Mouse (Mus musculus): ENCODE measurements around the gene Bloc1s5. TPM values are rescaled to one million over a fixed set of nuclear protein-coding genes. Genes with fewer than 3 reads are reported as not detected.

The Bloc1s5 gene
- total RNA-seq (2012; rRNA removed) (5.6 and 6.2 TPM in 2 replicates), total RNA-seq (2014; rRNA removed) (8.5 and 9.3 TPM in 2 replicates), polyA plus RNA-seq (2012; ENCODE audit: insufficient read length, low read depth) (12.7 and 17.1 TPM in 2 replicates)

DNA sequence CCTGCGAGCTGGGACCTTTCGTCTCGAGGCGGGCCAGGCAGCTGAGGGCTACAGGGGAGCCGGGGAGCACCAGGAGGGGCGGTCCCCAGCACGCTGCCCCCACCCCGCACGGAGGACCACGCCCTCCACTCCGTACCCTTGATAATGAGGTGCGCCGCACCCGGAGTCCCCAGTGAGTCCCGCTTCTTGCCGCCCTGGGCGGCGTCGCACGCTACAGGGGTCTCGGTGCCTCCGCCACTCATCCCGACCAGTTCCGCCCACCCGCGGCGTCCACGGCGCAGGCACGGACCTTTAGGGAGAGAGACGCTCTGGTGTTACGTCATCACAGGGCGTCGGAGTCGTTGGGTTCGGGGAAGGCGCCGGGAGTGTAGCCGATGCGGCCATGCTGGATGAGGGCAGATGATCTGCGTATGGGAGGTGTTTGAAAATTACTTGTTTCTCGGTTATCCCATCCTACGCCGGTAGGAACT lies at the start of gene Bloc1s5:
Gene Bloc1s5 (minus strand): TSS at position 310 of the 470 bp plus-strand sequence.
- 0 out of 2 replicates have a peak within 1 kb of the TSS, but pooled peaks have one; percentile 12 for H3K27ac ChIP-seq (ENCODE audit: insufficient read depth, low read depth)
- TF ChIP-seq USF1 (IDR thresholded peaks at IDR 0.05; ENCODE audit: low read depth, low read length) (no peak), IRF4 (IDR thresholded peaks at IDR 0.05; ENCODE audit: low read depth, low read length) (peak; percentile 78), ZC3H11A (IDR thresholded peaks at IDR 0.05; ENCODE audit: low read depth, low read length) (no peak), ELF1 (IDR thresholded peaks at IDR 0.05; ENCODE audit: low read depth, low read length) (peak; percentile 77), MXI1 (IDR thresholded peaks at IDR 0.05; ENCODE audit: low read depth, low read length) (peak; percentile 84), TBP (conservative IDR thresholded peaks at IDR 0.05; ENCODE audit: low read depth, low read length) (0 out of 2 replicates have a peak, but pooled peaks have one; percentile 21), NRF1 (IDR thresholded peaks at IDR 0.05; ENCODE audit: low read depth, low read length) (peak; percentile 80), E2F4 (IDR thresholded peaks at IDR 0.05; ENCODE audit: insufficient replicate concordance, low read depth, low read length) (no peak), POLR2A (IDR thresholded peaks at IDR 0.05; ENCODE audit: low read depth, low read length) (peak; percentile 81), NELFE (IDR thresholded peaks at IDR 0.05; ENCODE audit: low read depth, low read length) (0 out of 2 replicates have a peak, but pooled peaks have one; percentile 22), JUN (IDR thresholded peaks at IDR 0.05; ENCODE audit: insufficient read depth, low read depth, low read length) (no peak), CHD1 (IDR thresholded peaks at IDR 0.05; ENCODE audit: low read depth, low read length) (no peak), RAD21 (IDR thresholded peaks at IDR 0.05; ENCODE audit: low read depth, low read length) (no peak), MEF2A (IDR thresholded peaks at IDR 0.05; ENCODE audit: borderline replicate concordance, low read depth, low read length) (peak; percentile 39; the same call in 1 of the 2 replicates), MAX (IDR thresholded peaks at IDR 0.05; ENCODE audit: low read length) (0 out of 2 replicates have a peak, but pooled peaks have one; percentile 2), MYC (IDR thresholded peaks at IDR 0.05; ENCODE audit: low read depth, low read length) (no peak), EP300 (IDR thresholded peaks at IDR 0.05; ENCODE audit: low read length) (no peak), MAZ (IDR thresholded peaks at IDR 0.05; ENCODE audit: low read depth, low read length) (peak; percentile 50; the same call in 1 of the 2 replicates), TCF12 (IDR thresholded peaks at IDR 0.05; ENCODE audit: low read depth, low read length) (peak; percentile 31; the same call in 1 of the 2 replicates), KAT2A (IDR thresholded peaks at IDR 0.05; ENCODE audit: insufficient replicate concordance, low read length) (peak; percentile 86; the same call in 1 of the 2 replicates), GABPA (IDR thresholded peaks at IDR 0.05; ENCODE audit: insufficient replicate concordance, low read depth, low read length) (peak; percentile 38; the same call in 1 of the 2 replicates), HCFC1 (IDR thresholded peaks at IDR 0.05; ENCODE audit: low read depth, low read length) (peak; percentile 98)
- peaks cover 0 to 14% of the 10 kb centered on the region in 2 experiments for H3K36me3 ChIP-seq (replicated peaks in 1 of 2; ENCODE audit: control insufficient read depth in 1 of 2, insufficient read depth in 1 of 2, low read length in 1 of 2)
- H3K4me1 ChIP-seq (ENCODE audit: control insufficient read depth in 1 of 2, insufficient read depth in 2 of 2): peaks cover 6 to 14% of the 10 kb centered on the region in 2 experiments; a peak in 3 of 4 replicates
- H3K4me2 ChIP-seq (ENCODE audit: insufficient read depth, low read depth, poor library complexity, severe bottlenecking): peak within 1 kb of the TSS; percentile 92
- no peaks in the 10 kb centered on the region for H3K79me2 ChIP-seq (replicated peaks; ENCODE audit: control insufficient read depth, extremely low read depth, insufficient read depth, poor library complexity, severe bottlenecking)
- in situ Hi-C loops (cut with MboI; ENCODE audit: low pct_ligation_motif_present, low pct_unique_long_range_greater_than_20kb, low sequenced_read_pairs): no loop called here
- DNase-seq (ENCODE audit: extremely low read depth): peak; percentile 95
- dilution Hi-C loops (cut with MboI; ENCODE audit: extremely low pct_ligation_motif_present, extremely low pct_unique_long_range_greater_than_20kb, low sequenced_read_pairs): no loop called here
- H3K9me3 ChIP-seq (replicated peaks; ENCODE audit: low read length): no peaks in the 10 kb centered on the region
- no peaks in the 10 kb centered on the region for H3K27me3 ChIP-seq (replicated peaks)
- peak within 1 kb of the TSS; percentile 80 for H3K9ac ChIP-seq (ENCODE audit: insufficient read depth, low read depth)
- peak within 1 kb of the TSS; percentile 66 to 95 (median 89) for H3K4me3 ChIP-seq (replicated peaks in 1 of 3; ENCODE audit: low read depth in 2 of 3, low read length in 2 of 3, poor library complexity in 1 of 3)

Measured in CH12.LX (cell line).